Comparison of ENCODE assay signal across 8 mouse cellular contexts in genomic region chr11:103953896-103954292, GRCm38 (mm10). TPM values are rescaled to one million over a fixed set of nuclear protein-coding genes. Genes with fewer than 3 reads are reported as not detected.
DNase-seq lines count a peak whose midpoint lies in the region; ATAC-seq and TF ChIP-seq lines count a peak whose summit lies in the region.

Gene Nsf (minus strand): TSS chr11:103954056.

- in situ Hi-C loops in ES-E14 (cut with MboI; ENCODE audit: low sequenced_read_pairs in 2 of 2, unreplicated experiment in 2 of 2): loop anchor here in 1 of 2 experiments (25.0 kb wide), 1 partner anchor 1208 kb away; no protein-coding TSS in a partner anchor

- H3K4me2 ChIP-seq in forebrain, embryonic 13.5 days: peak within 1 kb of the TSS; percentile 73
- peak within 1 kb of the TSS; percentile 85 for H3K4me2 ChIP-seq in heart, postnatal 0 days (ENCODE audit: low read depth, low read length)
- H3K4me2 ChIP-seq in liver, postnatal 0 days (ENCODE audit: low read depth, low read length): peak within 1 kb of the TSS; percentile 85
- peak within 1 kb of the TSS; percentile 66 for H3K4me2 ChIP-seq in neural tube, embryonic 15.5 days

- WGBS in forebrain, embryonic 13.5 days: under 1% methylated on average over 41 of the region's 53 CpGs
- WGBS in heart, postnatal 0 days: under 1% methylated on average over 53 of the region's 53 CpGs
- 0% methylated on average over 38 of the region's 53 CpGs for WGBS in liver, postnatal 0 days (ENCODE audit: insufficient replicate concordance)
- under 1% methylated on average over 53 of the region's 53 CpGs for WGBS in neural tube, embryonic 15.5 days

- TF ChIP-seq EP300 in heart, postnatal 0 days (IDR thresholded peaks at IDR 0.05; ENCODE audit: low read depth): no peak
- no peak for TF ChIP-seq EP300 in liver, postnatal 0 days (IDR thresholded peaks at IDR 0.05; ENCODE audit: low read depth)

- peak within 1 kb of the TSS; percentile 81 to 92 for H3K4me3 ChIP-seq in ES-E14 (ENCODE audit: insufficient read depth in 1 of 2, low read depth in 1 of 2, low read length in 2 of 2, poor library complexity in 1 of 2, severe bottlenecking in 1 of 2)
- peak within 1 kb of the TSS; percentile 82 for H3K4me3 ChIP-seq in forebrain, embryonic 13.5 days
- H3K4me3 ChIP-seq in heart, postnatal 0 days (ENCODE audit: low read depth, low read length): peak within 1 kb of the TSS; percentile 87
- peak within 1 kb of the TSS; percentile 92 for H3K4me3 ChIP-seq in liver, postnatal 0 days (ENCODE audit: low read depth, low read length)
- H3K4me3 ChIP-seq in neural tube, embryonic 15.5 days (replicated peaks): peak within 1 kb of the TSS; percentile 82

- ATAC-seq in cerebellum, adult (ENCODE audit: insufficient number of reproducible peaks, low FRiP score, low TSS enrichment): peak; percentile 88
- ATAC-seq in forebrain, embryonic 13.5 days: peak; percentile 95
- ATAC-seq in heart, postnatal 0 days (ENCODE audit: insufficient read depth, low read depth): peak; percentile 99
- peak; percentile 99 for ATAC-seq in liver, postnatal 0 days
- ATAC-seq in neural tube, embryonic 15.5 days (ENCODE audit: low FRiP score): peak; percentile 95

- H3K4me1 ChIP-seq in ES-E14 (ENCODE audit: control insufficient read depth in 2 of 2, insufficient read depth in 2 of 2, low read length in 2 of 2, poor library complexity in 1 of 2): peaks cover 3 to 9% of the 10 kb centered on the region in 2 experiments; a peak in 3 of 4 replicates
- H3K4me1 ChIP-seq in forebrain, embryonic 13.5 days: peaks cover 20% of the 10 kb centered on the region
- peaks cover 9% of the 10 kb centered on the region; the same call in 1 of the 2 replicates for H3K4me1 ChIP-seq in heart, postnatal 0 days (ENCODE audit: control insufficient read depth, insufficient read depth)
- peaks cover 12% of the 10 kb centered on the region for H3K4me1 ChIP-seq in liver, postnatal 0 days (ENCODE audit: insufficient read depth)
- peaks cover 28% of the 10 kb centered on the region for H3K4me1 ChIP-seq in neural tube, embryonic 15.5 days

- no peaks in the 10 kb centered on the region for H3K9me3 ChIP-seq in ES-E14 (ENCODE audit: control insufficient read depth, insufficient read depth, low read depth, low read length)
- no peaks in the 10 kb centered on the region for H3K9me3 ChIP-seq in forebrain, embryonic 13.5 days (replicated peaks)
- no peaks in the 10 kb centered on the region for H3K9me3 ChIP-seq in heart, postnatal 0 days (replicated peaks; ENCODE audit: control insufficient read depth, low read length)
- no peaks in the 10 kb centered on the region for H3K9me3 ChIP-seq in liver, postnatal 0 days (ENCODE audit: low read length)
- H3K9me3 ChIP-seq in neural tube, embryonic 15.5 days (replicated peaks): no peaks in the 10 kb centered on the region

- no peak for TF ChIP-seq CTCF in heart, postnatal 0 days (IDR thresholded peaks at IDR 0.05; ENCODE audit: low read depth)
- TF ChIP-seq CTCF in liver, postnatal 0 days (IDR thresholded peaks at IDR 0.05; ENCODE audit: low read depth): no peak

- no peak within 1 kb of the TSS for H3K27ac ChIP-seq in ES-E14 (ENCODE audit: insufficient read depth, low read depth, low read length, poor library complexity, severe bottlenecking)
- peak within 1 kb of the TSS; percentile 48 for H3K27ac ChIP-seq in forebrain, embryonic 13.5 days
- H3K27ac ChIP-seq in heart, postnatal 0 days (ENCODE audit: low read depth): peak within 1 kb of the TSS; percentile 65
- H3K27ac ChIP-seq in liver, postnatal 0 days (ENCODE audit: low read depth): peak within 1 kb of the TSS; percentile 64
- H3K27ac ChIP-seq in neural tube, embryonic 15.5 days (replicated peaks): peak within 1 kb of the TSS; percentile 86

- DNase-seq in ES-E14 (ENCODE audit: low read depth, low spot score): peak; percentile 54
- peak; percentile 89 for DNase-seq in heart, postnatal 0 days (ENCODE audit: low spot score)
- DNase-seq in kidney, postnatal 4 days: peak; percentile 85 to 91
- DNase-seq in liver, postnatal 0 days: peak; percentile 89
- DNase-seq in testis, postnatal 14 days (ENCODE audit: low spot score): peak; percentile 86

- H3K9ac ChIP-seq in ES-E14 (ENCODE audit: insufficient read depth, low read depth, low read length, poor library complexity, severe bottlenecking): peak within 1 kb of the TSS; percentile 93
- peak within 1 kb of the TSS; percentile 88 for H3K9ac ChIP-seq in forebrain, embryonic 13.5 days
- peak within 1 kb of the TSS; percentile 86 for H3K9ac ChIP-seq in heart, postnatal 0 days (replicated peaks; ENCODE audit: low read depth, low read length)
- peak within 1 kb of the TSS; percentile 94 for H3K9ac ChIP-seq in liver, postnatal 0 days (replicated peaks)
- peak within 1 kb of the TSS; percentile 95 for H3K9ac ChIP-seq in neural tube, embryonic 15.5 days (replicated peaks)

- H3K27me3 ChIP-seq in forebrain, embryonic 13.5 days: no peaks in the 10 kb centered on the region
- H3K27me3 ChIP-seq in heart, postnatal 0 days (ENCODE audit: control insufficient read depth, insufficient read depth, low read length): no peaks in the 10 kb centered on the region
- H3K27me3 ChIP-seq in liver, postnatal 0 days (ENCODE audit: insufficient read depth, low read length): no peaks in the 10 kb centered on the region
- H3K27me3 ChIP-seq in neural tube, embryonic 15.5 days (replicated peaks): no peaks in the 10 kb centered on the region

- no peaks in the 10 kb centered on the region for H3K36me3 ChIP-seq in ES-E14 (ENCODE audit: control insufficient read depth, insufficient read depth, low read length, poor library complexity, severe bottlenecking)
- H3K36me3 ChIP-seq in forebrain, embryonic 13.5 days (ENCODE audit: poor library complexity, severe bottlenecking): no peaks in the 10 kb centered on the region
- no peaks in the 10 kb centered on the region for H3K36me3 ChIP-seq in heart, postnatal 0 days (replicated peaks; ENCODE audit: control insufficient read depth, insufficient read depth, low read length)
- H3K36me3 ChIP-seq in liver, postnatal 0 days (replicated peaks; ENCODE audit: insufficient read depth, low read length): no peaks in the 10 kb centered on the region
- H3K36me3 ChIP-seq in neural tube, embryonic 15.5 days: no peaks in the 10 kb centered on the region

TF ChIP-seq in ES-E14, 5 proteins besides CTCF, POLR2A, EP300 and RAD21:
- TF ChIP-seq CHD2 (IDR thresholded peaks at IDR 0.05; ENCODE audit: low read depth, low read length) (no peak), MAFK (IDR thresholded peaks at IDR 0.05; ENCODE audit: insufficient read depth, low read depth, low read length) (no peak), ZC3H11A (IDR thresholded peaks at IDR 0.05; ENCODE audit: borderline replicate concordance, low read depth, low read length) (no peak), ZNF384 (IDR thresholded peaks at IDR 0.05; ENCODE audit: low read depth, low read length) (no peak)

RNA-seq across cellular contexts. Expression of gene Nsf, which starts in this region (rescaled TPM):
- total RNA-seq in ES-E14 (2012; rRNA removed): 47.5 and 55.0 TPM in 2 replicates
- polyA plus RNA-seq in forebrain, embryonic 13.5 days (2015; fragmentation: Nextera tagmentation; extraction: Ambion mirVana): 68.1 and 76.7 TPM in 2 replicates
- total RNA-seq in heart, postnatal 0 days (2014; rRNA removed; ENCODE audit: low replicate concordance): 18.5 and 25.2 TPM in 2 replicates
- 24.9 and 25.1 TPM in 2 replicates for polyA plus RNA-seq in heart, postnatal 0 days (2015; fragmentation: Nextera tagmentation; extraction: Ambion mirVana)
- polyA plus RNA-seq in liver, postnatal 0 days (2015; fragmentation: Nextera tagmentation; extraction: Ambion mirVana): 14.8 and 16.0 TPM in 2 replicates
- 231 and 244 TPM in 2 replicates for polyA plus RNA-seq in neural tube, embryonic 15.5 days (2015; fragmentation: Nextera tagmentation; extraction: Ambion mirVana)
